Mouse (Mus musculus) embryonic fibroblast, embryonic 13.5 days (primary cell): Measurements from ENCODE around the gene Timm22. TPM values are rescaled to one million over a fixed set of nuclear protein-coding genes. Genes with fewer than 3 reads are reported as not detected.
A peak's percentile ranks its signal among the peaks of the same experiment; 100 is the strongest.

ENCODE experiments used
- H3K27ac ChIP-seq: 2 replicates; pipeline ENCODE4 v1.5.1; 2012; ENCODE audit warnings: low read length, control low read depth, inconsistent platforms; ENCODE audit not compliant: insufficient read depth
- H3K4me1 ChIP-seq: 2 replicates; pipeline ENCODE4 v1.6.1; 2011; ENCODE audit warnings: low read length; ENCODE audit not compliant: control insufficient read depth, insufficient read depth
- H3K4me3 ChIP-seq: 2 replicates; pipeline ENCODE4 v1.5.1; 2011; ENCODE audit warnings: mild to moderate bottlenecking, control low read depth, low read length; ENCODE audit not compliant: insufficient read depth
- CTCF ChIP-seq: IDR thresholded peaks from 2 replicates; pipeline ENCODE4 v1.5.1; 2011; ENCODE audit warnings: mild to moderate bottlenecking, control low read depth, low read length, moderate library complexity, borderline replicate concordance; ENCODE audit not compliant: insufficient read depth
- POLR2A ChIP-seq: IDR thresholded peaks from 2 replicates; pipeline ENCODE4 v1.6.1; 2011; ENCODE audit warnings: low read depth, mild to moderate bottlenecking, control low read depth, low read length, moderate library complexity
- polyA plus RNA-seq: library from polyadenylated mRNA; stranded (reverse); fragments of >200 nt; gene quantifications from 2 replicates; pipeline ENCODE4 v1.2.4, GENCODE M21; 2011; ENCODE audit warnings: low read depth; ENCODE audit not compliant: missing spikeins, insufficient read length

The Timm22 gene
- 28.2 and 35.5 TPM in 2 replicates for polyA plus RNA-seq

DNA sequence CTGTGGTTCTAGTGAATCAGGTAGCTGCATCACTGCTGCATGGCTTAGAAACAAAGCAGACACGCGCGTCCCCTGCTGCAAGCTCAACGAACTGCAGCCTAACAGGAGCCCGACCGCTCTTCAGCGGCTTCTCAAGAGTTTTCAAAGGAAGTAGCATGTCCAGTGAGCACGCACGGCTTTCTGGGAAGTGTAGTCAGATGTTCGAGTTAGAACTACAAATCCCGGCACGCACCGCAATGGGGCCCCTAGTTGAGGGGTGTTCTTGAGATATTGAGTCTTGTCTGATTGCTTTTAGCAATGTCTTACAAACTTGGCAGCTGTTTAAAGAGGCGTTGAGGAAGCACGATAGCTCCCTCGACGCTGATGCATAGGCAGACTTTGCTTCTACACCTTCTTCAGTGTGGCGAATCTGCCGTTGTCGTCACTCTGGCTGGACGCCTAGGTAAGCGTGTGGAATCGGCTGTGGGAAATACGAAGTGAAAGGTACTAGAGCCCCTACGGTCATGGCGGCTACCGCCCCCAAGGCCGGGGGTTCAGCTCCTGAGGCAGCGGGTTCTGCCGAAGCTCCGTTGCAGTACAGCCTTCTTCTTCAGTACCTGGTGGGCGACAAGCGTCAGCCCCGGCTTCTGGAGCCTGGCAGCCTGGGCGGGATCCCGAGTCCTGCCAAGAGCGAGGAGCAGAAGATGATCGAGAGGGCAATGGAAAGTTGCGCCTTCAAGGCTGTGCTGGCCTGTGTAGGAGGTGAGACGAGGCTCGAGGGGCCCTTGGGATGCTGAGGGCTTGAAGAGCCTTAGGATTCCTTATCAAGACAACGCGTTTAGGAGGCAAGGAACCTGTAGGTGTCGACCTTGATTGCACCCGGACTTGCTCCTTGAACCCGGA lies at the start of gene Timm22:
Timm22 (plus strand) TSS at position 251 of the 882 bp plus-strand sequence.
- H3K27ac ChIP-seq, result peak within 1 kb of the TSS; percentile 47
- peak within 1 kb of the TSS; percentile 89 for H3K4me3 ChIP-seq
- H3K4me1 ChIP-seq, result no peaks in the 10 kb centered on the region
- TF ChIP-seq POLR2A, result peak; percentile 81
- TF ChIP-seq CTCF, result peak; percentile 97

DNA sequence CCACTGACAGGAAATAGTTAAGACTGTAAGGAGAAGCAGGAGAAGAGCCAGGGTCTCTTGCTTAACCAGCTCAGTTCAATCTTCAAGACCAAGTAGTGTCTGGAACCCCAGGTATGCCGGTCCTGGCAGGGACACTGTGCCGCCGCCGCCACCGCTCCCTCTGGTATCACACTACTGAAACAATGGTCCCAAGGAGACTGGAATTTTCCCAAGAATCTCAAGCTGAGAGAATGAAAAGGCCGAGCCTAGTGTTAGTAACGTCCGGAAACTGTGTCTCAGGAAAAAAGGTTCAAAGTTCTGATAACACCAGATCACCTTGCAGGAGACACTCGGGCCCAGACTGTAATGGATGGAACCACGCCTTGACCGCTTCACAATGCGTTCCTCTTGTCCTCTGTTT lies 49.3 kb upstream of the Timm22 start:
- Histone ChIP-seq H3K4me3 (no peak overlapping the region), H3K27ac (no peak overlapping the region), H3K4me1 (peaks cover 5% of the 10 kb centered on the region; the same call in 1 of the 2 replicates)
- no peak for TF ChIP-seq POLR2A
- TF ChIP-seq CTCF, result no peak

DNA sequence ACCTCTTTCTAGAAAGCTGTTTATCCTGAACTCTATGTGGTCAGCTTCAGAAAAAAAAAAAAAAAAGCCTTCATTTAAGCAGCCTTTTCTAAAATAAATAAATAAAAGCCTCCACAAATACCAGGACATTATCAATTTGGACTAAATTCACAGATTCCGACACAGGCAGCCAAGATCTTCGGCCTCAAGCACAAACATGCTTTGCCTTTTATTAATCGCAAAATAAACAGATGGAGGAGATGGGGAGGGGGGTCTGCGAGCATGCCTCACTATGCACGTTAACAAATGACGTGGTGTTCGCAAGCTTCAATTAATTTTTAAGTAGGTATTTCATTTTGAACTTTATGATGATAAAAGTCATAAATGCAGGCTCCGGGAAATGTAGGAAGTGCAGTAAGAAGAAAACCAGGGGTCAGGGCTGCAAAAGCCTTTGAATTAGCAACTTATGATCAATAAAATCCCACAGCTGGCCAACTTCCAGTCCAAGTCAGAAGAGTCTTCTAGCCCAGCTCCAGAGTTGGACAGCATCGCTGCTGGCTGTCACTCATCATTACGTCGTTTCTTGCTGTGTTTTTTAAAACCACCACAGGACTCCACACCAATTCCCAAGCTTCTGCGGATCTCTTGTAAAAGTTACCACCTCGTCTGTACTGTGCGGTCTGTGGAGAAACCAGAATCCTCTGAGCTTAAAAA lies 48.0 kb upstream of the Timm22 start:
- Histone ChIP-seq H3K27ac (peak overlapping the region; percentile 5), H3K4me1 (peaks cover 9% of the 10 kb centered on the region), H3K4me3 (no peak overlapping the region)
- TF ChIP-seq POLR2A (no peak), CTCF (no peak)

DNA sequence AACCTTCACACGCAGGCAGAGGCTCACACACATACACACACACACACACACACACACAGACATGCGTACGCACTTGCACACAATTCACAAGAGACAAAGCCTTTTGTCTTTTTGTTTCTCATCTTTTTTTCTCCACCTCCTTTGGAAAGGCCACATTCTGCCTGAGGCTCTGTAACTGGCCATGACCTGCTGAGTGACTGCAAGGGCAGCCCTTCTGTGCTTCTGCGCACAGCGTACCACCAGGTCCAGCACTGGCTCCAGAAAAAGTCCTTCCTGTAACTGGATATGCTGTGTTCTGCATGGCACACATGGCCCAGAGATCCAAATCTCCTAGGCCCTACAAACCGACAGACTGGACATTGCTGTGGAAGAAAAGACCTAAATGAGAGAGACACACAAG lies 46.5 kb upstream of the Timm22 start:
- H3K4me1 ChIP-seq, result peaks cover 13% of the 10 kb centered on the region
- H3K27ac ChIP-seq, result no peak overlapping the region
- no peak overlapping the region for H3K4me3 ChIP-seq
- TF ChIP-seq CTCF, result no peak
- TF ChIP-seq POLR2A, result no peak

DNA sequence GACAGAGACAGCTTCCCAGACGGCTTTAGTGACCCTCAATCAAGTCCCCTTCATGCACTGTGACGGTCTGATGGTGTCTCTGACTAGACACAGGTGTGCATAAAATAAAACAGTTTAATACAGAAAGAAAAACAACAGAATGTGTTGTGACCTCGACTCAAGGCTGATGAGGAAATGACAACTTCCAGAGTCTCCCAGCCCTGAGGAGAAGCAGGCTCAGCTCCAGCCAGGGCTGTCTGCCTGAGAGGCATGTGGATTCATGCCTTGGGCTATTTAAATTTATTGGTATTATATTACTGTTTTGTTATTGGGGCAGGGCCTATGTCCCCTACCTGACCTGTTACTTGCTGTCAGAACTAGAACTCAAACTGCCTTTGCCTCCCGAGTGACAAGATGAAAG lies 45.3 kb upstream of the Timm22 start:
- H3K4me1 ChIP-seq, result peaks cover 13% of the 10 kb centered on the region
- H3K27ac ChIP-seq, result no peak overlapping the region
- TF ChIP-seq CTCF (no peak), POLR2A (no peak)
- H3K4me3 ChIP-seq, result no peak overlapping the region

DNA sequence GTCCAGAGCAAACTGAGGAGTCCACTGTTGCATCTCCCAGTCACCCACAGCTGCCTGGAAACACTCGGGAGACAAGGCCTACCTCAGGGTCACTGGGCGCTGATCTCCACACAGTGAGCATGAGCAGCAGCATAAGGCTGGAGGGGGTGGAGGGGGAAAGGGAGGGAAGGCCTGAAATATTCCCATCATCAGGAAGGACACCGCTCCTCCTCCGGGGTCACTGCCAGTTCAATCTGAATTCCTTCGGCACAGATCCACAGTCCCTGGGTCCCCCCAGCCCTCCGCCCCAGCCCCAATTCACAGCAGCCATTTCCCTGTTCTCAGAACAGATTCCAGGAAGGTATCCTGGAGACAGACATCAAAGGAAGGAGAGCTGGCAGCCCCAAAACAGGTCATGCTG lies 43.6 kb upstream of the Timm22 start:
- Histone ChIP-seq H3K27ac (no peak overlapping the region), H3K4me1 (peaks cover 13% of the 10 kb centered on the region), H3K4me3 (no peak overlapping the region)
- TF ChIP-seq CTCF (no peak), POLR2A (no peak)

DNA sequence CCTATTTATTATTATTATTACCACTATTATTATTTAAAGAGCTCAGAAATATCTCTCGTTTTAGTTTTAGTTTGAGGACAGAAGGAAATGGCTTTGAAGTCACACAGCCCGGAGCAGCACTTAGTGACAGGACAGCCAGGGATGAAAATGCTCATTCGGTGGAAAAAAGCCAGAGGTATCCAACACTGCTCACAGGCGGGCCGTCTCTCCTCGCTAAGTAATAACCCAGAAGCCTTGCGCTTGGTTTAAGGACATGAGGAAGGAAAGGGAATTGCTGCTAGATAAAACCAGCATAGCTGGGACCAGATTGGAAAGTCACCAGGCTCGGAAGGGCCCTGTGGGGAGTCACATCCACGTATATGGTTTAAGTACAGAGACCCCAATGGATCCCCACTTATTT lies 43.1 kb upstream of the Timm22 start:
- H3K4me3 ChIP-seq, result no peak overlapping the region
- no peak overlapping the region for H3K27ac ChIP-seq
- H3K4me1 ChIP-seq, result peaks cover 13% of the 10 kb centered on the region
- TF ChIP-seq CTCF (no peak), POLR2A (no peak)

DNA sequence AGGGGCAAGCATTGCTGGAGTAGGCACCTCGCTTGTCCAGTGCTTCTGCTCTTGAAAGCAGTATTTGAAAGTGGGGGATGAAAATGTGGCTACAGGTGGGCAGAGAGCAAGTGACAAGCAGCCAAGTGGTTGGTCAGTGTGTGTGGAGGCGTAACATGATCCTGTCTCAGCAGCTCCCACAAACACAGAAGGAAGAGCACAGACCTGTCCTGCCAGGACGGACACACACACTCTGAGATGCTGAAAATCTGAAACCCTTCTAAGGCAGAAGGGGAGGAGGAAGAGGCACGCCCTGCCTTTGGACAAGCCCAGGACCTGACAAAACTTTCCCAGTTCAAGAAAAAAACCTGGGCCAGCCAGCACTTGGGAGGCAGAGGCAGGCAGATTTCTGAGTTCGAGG lies 42.7 kb upstream of the Timm22 start:
- no peak for TF ChIP-seq CTCF
- TF ChIP-seq POLR2A, result no peak
- no peak overlapping the region for H3K27ac ChIP-seq
- no peak overlapping the region for H3K4me3 ChIP-seq
- peaks cover 11% of the 10 kb centered on the region for H3K4me1 ChIP-seq

DNA sequence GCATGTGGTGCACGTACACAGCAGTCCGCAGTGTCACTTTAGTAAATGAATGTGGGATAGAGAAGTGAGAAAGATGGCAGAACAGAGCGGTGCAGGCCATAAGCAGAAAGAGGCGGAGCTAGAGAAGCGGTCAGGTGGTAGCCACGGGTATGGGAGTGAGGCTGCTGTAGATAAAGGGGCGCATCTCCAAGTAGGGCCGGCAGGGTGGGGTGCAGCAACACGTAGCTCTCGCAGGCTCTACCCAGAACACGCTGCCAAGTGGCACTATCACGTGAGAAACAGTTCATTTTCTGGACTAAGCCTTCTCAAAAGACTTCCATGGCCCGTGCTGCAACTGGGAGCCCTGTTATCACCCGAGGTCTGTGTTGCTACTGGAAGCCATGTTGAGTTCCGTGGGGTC lies 40.0 kb upstream of the Timm22 start:
- TF ChIP-seq CTCF (no peak), POLR2A (no peak)

DNA sequence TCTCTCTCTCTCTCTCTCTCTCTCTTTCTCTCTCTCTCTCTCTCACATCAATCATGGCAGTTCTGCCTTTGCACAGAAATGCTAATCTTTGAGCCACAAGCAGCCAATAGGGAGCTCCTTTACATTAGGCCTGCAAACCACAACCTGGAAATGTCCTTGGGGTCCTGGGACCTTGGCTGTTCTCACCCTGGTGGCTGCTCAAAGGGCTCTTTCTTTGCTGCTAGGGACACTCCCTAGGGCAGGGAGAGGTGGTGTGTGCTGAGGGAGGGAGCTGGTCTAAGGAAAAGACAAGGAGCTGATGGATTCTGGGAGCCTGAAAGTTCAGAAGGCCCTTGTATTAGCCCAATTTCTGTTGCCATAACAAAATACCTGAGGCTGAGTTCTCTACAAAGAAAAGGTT lies 36.3 kb upstream of the Timm22 start:
- Histone ChIP-seq H3K4me1 (peaks cover 19% of the 10 kb centered on the region), H3K27ac (no peak overlapping the region)
- no peak for TF ChIP-seq POLR2A
- no peak for TF ChIP-seq CTCF

More for the DNA sequence above, 40.0 kb upstream of the Timm22 start:
- H3K4me3 ChIP-seq, result no peak overlapping the region
- H3K4me1 ChIP-seq, result peaks cover 7% of the 10 kb centered on the region
- H3K27ac ChIP-seq, result no peak overlapping the region

More for the DNA sequence above, 36.3 kb upstream of the Timm22 start:
- no peak overlapping the region for H3K4me3 ChIP-seq
